Mouse (Mus musculus) left cerebral cortex, adult 8-10 months (tissue): ENCODE data around the gene Tcf25. TPM values are rescaled to one million over a fixed set of nuclear protein-coding genes. Genes with fewer than 3 reads are reported as not detected.

Experiments used
- DNase-seq, 2 experiments: peaks; one replicate each; pipeline ENCODE4 v3.0.0; 2022; ENCODE audit warnings: low spot score in 2 of 2
- total RNA-seq, 4 experiments: library from RNA; stranded (reverse); gene quantifications; 2 replicates each; pipeline ENCODE4 v1.2.4; 2022

Tcf25 gene
- 100 to 1,000 TPM; 555 to 559 (median 558) TPM for total RNA-seq

DNA sequence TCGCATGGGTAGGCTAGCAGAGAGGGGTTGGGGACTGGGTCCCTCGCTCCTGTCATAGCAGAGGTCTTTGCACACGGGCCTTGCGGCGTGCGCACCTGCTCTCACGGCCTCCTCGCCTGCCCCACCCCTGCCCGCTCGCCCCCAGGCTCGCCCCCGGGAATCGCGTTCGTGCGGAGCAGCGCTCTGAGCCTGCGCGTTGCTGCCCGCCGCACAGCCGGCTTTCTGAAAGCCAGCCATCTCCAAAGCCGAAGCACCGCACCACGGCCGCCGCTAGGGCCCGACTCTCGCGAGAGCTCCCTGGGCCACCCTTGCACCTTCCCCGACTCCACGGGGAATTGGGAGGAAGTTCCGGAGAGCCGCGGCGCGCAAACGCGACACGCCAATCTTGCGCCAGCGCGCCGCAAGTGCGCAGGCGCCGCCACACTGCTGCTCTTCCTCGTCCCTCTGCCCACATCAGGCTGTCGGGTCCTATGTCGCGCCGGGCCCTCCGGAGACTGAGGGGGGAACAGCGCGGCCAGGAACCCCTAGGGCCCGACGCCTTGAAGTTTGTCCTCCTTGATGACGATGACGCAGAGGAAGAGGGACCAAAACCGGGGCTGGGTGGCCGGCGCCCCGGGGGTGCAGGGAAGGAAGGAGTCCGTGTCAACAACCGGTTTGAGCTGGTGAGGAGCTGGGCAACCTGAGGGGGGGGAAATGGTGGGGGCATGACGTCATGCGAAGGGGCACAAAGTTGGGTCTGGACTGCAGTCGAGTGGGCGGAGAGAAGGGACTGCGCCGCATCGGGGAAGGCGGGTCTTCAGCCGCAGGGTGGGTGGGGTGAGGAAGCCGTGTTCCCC lies at the start of gene Tcf25:
Tcf25 (plus strand) TSS at position 351 of the 836 bp plus-strand sequence.
- DNase-seq: peak; percentile 91 to 95

DNA sequence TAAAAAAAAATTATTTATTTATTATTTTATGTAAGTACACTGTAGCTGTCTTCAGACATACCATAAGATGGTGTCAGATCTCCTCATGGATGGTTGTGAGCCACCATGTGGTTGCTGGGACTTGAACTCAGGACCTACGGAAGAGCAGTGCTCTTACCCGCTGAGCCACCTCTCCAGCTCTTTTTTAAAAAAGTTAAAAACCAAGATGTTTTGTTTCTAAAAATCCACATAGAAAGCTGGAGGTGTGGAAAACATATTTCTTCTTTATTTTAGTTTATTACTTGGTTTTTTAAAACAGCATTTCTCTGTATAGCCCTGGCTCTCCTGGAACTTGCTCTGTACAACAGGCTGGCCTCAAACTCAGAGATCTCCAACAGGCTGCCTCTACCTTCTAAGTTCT lies 45.0 kb upstream of the Tcf25 start:
- DNase-seq: no peak

DNA sequence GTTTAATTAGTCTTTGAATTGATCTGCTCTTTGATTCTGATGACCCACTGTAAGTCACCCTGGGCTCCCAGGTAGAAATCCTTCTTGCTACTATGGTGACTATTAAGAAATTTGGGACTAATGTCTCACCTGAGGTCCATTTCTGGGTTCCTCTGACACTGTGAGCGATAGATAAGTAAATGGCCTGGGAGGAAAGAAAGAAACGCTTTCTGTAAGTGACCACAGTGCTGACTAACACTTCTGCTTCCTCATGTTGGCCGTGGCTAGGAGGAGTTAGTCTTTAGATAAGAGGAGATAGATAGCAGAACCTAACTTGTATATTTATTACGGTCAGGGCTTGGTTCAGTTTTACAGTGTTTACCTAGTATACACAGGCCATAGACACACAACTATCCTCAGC lies 44.2 kb upstream of the Tcf25 start:
- DNase-seq: no peak

DNA sequence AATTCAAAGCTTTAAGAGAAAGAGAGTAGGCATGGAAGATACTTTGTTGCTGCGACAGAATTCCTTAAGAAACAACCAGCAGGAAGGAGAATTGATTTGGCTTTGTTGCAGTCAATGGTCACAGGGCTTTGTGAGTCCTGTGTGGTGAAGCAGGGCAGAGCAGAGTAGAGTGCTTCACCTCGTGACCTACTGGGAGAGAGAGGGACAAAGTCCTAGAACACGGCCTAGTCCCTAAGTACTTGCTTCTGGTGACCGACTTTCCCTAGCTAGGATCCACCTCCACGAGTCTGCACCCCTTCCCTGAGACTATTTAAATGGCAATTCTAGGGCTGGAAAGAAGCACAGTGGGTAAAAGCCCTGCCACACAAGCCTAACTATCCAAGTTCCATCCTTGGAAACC lies 43.6 kb upstream of the Tcf25 start:
- DNase-seq: no peak

DNA sequence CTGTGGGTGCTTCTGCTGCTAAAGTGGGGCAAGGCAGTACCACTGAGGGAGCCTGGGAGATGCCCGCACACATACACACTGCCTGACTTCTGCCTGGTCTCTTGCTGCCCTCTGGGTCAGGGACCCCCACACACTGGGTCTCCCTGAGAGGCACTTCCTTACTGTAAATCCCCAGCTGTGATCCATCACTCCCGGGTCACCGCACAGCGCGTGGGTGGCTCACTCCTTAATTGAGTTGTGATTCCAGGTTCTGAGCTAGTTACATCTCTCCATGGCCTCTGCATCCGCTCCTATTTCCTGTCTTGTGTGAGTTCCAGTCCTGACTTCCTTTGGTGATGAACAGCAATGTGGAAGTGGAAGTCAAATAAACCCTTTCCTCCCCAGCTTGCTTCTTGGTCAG lies 42.9 kb upstream of the Tcf25 start:
- no peak for DNase-seq

DNA sequence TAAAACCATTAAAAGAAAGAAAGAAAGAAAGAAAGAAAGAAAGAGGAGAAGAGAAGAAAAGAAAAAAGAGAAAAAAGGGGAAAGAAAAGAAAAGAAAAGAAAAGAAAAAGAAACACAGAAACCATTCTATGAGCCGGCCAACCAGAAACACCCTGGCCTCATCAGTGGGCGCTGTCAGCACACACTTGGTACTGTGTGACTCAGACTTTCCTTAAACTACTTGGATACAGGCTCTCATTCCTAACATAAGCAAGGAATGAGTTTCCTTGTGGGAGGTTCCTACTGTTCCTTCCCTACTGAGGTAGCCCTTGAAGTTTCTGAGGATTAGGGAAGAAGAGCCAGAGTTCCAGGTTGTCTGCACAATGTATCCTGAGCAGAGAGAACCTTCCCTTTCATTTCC lies 42.3 kb upstream of the Tcf25 start:
- DNase-seq: no peak

DNA sequence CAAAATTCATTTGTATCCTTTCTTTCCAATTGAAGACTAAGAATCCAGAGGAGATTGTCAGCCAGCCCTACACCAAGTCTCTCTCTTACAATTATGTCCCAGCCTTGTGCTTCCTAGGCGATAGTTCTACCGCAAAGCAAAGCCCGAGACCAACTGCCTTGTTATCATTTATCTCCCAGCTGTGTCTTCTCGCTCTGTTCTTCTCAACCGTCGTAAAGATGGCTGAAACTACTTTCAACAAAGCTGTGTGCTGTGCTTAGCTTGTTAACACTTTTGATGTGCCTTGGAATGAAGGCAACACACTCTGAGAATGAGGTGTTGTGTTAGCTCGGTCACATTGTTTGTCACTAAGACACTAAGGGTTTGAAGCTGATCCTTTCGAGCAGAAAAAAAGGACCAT lies 41.7 kb upstream of the Tcf25 start:
- no peak for DNase-seq

DNA sequence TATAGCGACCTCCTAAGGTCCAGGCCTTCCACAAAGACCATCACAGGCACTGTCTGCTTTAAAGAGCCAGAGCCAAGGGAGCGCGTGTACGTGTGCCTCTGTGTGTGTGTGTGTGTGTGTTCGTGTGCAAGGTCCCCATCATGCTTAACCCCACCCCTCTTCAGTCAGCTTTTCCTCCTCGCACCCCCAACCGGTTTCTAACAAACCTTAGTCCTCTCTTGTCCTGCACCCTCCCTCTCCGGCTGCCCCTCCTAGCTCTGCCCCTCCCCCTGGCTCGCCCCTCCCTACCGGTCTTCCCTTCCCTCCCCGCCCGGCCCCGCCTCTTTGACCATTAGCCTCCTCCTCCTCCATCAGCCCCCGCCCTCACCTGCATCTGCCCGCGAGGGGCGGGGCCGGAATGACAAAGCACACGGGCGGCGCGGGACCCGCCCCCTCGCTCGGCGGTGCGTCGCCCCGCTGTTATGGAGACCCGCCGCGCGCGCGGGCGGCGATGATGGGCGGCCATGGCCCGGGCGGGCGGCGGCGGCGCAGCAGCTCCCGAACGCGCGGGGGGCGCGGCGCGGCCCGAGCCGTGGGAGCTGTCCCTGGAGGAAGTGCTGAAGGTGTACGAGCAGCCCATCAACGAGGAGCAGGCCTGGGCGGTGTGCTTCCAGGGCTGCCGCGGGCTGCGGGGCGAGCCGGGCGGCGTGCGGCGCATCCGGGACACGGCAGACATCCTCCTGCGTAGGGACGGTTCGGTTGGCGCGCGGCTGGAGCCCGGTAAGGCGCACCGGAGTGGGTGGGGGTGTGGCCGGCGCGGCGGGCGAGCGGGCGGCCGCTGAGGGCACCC lies 41.1 kb upstream of the Tcf25 start, which contains the start of gene Spire2:
Spire2 (plus strand) TSS at position 452 of the 829 bp plus-strand sequence.
- peak in 1 of 2 experiments; percentile 65 for DNase-seq

DNA sequence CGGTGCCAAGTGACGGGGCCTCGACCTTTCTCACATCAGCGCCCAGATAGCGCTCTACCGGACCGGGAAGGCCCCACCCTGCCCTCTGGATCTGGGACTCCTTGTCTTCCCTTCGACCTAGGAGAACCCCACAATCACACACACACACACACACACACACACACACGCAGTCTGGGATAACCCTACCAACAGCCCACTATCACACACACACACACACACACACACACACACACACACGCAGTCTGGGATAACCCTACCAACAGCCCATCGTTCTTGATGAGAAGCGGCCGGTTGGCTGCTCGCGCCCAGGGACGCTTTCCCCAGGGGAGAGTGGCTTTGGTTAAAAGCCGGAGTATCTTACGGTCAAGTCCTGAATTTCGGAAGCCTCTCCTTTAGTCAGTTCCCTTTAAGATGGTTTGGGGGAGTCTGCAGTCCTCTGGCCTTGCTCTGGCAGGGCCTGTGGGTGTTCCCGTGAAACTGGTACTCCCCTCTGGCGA lies 40.4 kb upstream of the Tcf25 start:
- no peak for DNase-seq

DNA sequence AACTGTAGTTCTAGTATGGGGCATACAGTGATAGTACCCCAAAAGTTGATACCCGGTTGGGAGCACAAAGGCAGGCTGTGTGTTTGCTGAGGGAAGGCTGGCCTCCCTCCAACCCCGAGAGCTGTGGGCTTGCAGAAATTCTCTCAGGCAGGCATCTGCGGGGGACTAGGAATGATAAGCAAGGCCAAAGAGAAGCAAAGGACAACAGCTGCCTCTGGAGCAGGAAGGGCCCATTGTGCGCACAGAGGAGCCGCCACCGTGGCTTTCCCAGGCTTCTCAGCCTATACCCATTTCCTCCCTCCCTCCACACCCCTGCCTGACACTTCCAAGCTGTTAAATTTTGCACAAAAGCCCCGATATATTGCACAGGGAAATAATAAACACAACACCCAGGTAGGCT lies 39.7 kb upstream of the Tcf25 start:
- DNase-seq: no peak

DNA sequence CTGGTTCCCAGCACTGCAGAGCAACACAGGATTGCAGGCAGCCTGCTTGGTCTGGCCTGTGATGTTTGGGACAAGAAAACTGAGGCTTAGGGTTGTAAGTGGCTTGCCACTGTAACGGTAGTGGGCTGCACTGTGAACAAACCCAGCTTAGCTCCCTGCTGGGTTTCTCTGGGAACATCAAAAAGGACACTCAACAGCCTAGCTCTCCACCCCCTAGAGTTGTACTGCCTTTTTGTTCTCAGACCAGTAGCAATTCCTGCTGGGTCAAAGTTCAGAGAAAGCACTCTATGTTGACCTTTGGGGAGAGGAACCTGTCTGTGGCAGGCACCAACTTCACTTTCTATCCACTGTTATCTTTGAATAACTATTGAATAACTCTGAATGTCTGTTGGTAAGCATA lies 39.1 kb upstream of the Tcf25 start:
- DNase-seq: no peak

DNA sequence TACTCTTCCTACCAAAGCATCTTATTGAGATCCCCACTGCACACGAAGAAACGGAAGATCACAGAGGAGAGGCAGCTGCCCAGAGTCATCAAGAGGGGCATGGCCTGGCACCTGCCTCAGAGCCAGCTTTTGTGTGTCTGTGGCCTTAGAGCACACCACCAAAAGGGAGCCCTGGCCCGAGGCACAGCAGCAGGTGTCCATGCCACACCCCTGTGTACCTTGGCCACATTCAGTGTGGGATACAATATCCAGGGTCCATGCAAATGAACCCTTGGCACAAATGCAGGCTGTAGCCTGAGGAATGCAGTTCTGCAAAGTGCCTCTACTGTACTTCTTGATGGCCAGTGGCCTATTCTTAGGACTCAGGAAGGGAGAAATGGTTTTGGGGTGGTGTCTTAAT lies 36.1 kb upstream of the Tcf25 start:
- DNase-seq: no peak

DNA sequence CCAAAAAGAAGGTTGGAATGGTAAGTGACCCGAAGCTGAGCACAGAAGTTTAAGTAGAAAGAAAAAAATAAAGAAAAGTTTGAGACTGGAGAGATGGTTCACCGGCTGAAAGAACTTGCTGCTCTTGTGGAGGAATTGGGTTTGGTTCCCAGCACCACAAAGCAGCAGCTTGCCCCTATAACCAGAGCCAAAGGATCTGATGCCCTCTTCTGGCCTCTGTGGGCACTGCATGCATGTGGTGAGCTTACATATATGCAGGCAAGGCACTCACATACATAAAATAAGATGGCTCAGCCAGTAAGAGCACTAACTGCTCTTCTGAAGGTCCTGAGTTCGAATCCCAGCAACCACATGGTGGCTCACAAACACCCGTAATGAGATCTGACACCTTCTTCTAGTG lies 33.5 kb upstream of the Tcf25 start:
- DNase-seq: no peak

DNA sequence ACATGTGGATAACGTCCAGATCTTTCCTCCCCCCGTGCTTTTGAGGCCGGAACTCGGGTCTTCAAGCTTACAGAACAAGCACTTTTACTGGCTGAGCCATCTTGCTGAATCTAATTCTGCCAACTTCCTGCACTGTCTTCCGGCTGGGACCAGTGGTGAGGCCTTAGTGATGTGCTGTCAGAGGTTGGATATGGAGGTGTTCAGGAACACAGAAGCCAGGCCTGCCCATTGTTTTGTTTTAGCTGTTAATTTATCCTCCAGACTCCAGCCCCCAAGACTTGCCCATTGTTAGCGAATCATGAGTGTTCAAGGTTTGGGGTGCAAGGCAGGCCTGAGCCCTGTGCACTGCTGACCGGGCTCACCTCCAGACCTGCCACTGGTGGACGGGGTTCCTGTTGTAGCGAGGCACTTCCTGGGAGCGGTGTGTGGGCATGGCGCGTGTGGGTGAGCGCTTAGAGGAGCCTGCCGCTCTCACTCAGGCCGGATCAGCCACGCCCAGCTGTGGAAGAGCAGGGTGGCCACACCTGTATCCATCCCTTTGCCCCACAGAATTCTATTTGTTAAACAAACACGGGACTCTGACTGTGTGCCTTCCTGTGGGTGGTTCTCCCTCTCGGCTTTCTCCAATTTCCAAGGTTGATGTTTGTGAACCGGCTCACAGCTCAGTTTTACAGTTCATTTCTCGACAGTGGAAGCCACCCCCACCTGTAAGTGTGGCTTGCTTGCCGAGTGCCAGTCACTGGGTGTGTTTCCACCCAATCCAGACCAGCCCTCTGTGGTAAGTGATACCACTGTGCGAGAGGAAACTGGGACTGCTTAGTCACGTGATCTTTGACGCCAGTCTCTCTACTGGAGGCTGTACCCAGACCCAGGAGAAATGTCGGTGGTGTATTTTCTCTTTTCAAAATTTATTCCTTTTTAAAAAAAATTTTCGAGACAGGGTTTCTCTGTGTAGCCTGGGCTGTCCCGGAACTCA lies 32.2 kb upstream of the Tcf25 start:
- no peak for DNase-seq

DNA sequence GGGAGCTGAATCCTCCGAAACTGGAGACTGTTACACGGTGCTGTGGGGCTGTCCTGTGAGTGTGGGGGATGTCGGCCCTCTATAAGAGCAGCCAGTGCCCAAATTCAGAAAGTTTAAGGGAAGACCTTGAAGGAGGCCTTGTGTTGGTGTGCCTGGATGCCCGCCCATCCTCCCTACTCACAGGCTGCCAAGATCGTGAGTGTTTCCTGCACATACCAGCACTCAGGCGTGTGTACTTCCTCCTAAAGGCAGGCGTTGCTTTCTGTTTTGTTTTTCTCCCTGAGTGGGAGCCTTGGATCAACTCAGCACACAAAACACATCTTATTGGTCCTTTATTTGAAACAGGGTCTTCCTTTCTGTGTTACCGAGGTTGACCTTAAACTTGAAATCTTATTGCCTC lies 31.3 kb upstream of the Tcf25 start:
- no peak for DNase-seq

DNA sequence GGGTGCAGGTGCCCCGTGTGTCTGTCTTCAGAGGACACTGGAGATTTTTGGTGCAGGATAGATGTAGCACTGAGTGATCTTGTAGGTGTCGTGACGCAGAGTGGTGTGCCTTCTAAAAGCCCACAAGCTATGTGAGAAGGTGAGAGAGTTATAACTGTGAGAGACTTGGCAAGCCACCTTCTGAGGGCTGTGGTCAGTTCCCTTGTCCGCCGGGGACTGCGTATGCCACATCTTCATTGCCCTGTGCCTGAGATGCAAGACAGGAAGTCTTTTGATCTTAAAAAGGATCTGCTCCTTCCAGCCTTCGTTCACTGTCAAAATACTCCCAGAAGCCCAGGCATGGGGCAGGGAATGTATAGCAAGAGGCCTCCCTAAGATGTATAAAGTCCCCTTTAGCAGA lies 30.6 kb upstream of the Tcf25 start:
- DNase-seq: no peak

DNA sequence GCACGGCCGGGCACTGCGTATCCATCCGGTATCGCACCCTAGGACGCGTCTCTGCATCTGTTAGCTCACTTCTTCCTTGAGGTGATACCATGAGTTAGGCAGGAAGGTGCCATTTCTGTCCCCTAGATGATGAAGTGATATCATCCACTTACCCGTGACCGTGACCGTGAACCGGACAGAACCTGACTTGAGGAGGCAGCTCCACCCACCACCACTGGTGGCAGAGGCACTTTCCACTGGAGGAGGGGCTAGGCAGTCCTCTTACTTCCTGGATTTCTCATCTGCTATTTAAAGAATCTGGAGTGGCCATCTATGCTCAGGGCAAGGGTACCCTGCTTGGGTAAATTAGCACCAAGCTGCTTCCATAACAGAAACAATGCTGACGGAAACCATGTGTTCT lies 30.1 kb upstream of the Tcf25 start:
- no peak for DNase-seq

DNA sequence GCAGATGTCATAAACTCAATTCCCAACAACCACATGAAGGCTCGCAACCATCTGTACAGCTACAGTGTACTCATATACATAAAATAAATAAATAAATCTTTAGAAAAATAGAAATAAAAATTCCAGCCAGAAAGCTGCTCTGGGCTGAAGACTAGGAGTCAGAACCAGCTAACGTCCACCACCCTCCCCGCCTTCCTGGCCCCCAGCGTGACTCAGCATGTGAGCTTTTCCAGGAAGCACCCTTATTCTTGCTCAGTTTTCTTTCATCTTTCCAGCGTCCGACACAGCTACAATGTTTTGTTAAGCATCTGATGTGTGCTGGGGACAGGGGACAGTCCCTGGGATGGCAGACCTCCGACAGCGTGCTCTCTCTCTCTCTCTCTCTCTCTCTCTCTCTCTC lies 28.4 kb upstream of the Tcf25 start:
- DNase-seq: no peak

DNA sequence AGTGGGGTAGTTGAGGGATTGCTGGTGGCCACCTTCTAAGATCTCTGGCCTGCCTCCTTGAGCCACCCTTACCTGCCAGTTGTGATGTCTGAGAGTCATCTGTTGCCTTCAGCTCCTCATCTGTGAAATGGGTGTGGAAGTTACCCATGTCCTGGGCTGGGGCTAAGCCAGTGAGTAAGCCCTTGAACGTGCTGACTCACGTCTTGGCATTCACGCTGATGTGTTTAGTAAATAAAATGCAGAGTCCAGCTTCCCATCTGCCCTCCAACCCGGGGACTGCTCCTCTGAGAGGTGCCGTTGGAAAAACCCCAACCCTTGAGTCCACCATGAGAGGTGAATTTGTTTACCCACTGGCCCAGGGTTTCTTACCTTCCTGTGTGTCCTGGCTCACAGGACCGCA lies 27.7 kb upstream of the Tcf25 start:
- DNase-seq: no peak

DNA sequence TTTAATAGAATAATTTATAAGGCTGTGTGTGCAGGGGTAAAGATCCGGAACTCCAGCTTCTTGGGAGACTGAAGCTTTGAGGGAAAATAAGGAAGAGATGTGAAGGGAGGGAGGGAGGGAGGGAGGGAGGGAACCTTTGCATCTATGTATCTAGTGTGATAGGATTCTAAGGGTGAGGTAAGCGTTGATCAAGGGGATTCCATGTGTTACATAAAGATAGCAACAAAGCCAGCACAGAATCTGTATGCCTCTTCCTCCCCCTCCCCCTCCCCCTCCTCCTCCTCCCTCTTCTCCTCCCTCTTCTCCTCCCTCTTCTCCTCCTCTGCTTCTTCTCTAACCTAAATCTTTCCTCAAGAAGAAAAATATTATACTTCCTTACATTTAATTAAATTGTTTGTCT lies 26.3 kb upstream of the Tcf25 start:
- DNase-seq: no peak

DNA sequence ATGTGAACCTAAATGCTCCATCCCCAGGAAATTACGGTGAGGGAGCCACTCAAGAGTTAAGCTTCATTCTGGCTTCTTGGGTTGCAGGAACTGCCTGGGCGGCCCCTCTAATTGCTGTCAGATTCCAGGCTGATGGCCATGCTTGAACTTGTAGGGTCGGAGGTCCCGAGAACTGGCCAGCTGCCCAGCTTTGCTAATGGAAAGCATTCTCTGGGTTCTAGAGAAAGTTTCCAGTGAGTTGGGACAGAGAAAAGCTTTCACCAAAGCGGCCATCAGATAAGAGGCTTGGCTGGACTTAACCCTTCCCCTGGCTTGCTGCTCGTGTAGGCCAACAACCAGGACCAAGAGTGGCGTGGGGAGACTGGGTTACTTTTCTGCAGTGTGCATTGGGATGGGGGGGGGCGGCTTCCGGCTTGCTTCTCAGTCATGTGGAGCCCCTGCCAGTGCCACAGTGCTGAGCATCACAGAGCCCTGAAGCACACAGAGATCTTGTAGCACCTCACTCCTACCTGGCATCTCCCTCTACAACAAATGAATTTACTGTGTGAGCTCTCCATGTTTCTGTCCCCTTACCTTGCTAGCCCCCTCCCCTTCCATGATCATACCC lies 25.2 kb upstream of the Tcf25 start:
- no peak for DNase-seq
